Mouse (Mus musculus) liver, embryonic 16.5 days (tissue): ENCODE measurements around the gene Strada. TPM values are rescaled to one million over a fixed set of nuclear protein-coding genes. Genes with fewer than 3 reads are reported as not detected.

ENCODE experiments used
- ATAC-seq: fragments of 200-750 bp; cut with Nextera tagmentation; 2 replicates; pipeline ENCODE4 v1.8.0; 2017; ENCODE audit warnings: low read depth, mild to moderate bottlenecking, moderate number of reproducible peaks, moderate library complexity
- H3K27ac ChIP-seq: fragments of 300-500 bp; sonication (generic); 2 replicates; pipeline ENCODE4 v1.5.1; 2014; ENCODE audit warnings: mild to moderate bottlenecking, low read length
- H3K27me3 ChIP-seq: fragments of 300-500 bp; sonication (generic); 2 replicates; pipeline ENCODE4 v1.6.1; 2014; ENCODE audit warnings: low read depth, low read length, mixed read lengths; ENCODE audit not compliant: control insufficient read depth, insufficient read depth
- H3K36me3 ChIP-seq: fragments of 300-500 bp; sonication (generic); 2 replicates; pipeline ENCODE4 v1.6.1; 2014; ENCODE audit warnings: mild to moderate bottlenecking; ENCODE audit not compliant: control insufficient read depth, insufficient read depth
- H3K4me1 ChIP-seq: fragments of 300-500 bp; sonication (generic); 2 replicates; pipeline ENCODE4 v1.6.1; 2014; ENCODE audit warnings: low read depth, low read length, mixed read lengths; ENCODE audit not compliant: control insufficient read depth
- H3K4me2 ChIP-seq: fragments of 300-500 bp; sonication (generic); 2 replicates; pipeline ENCODE4 v1.6.1; 2014; ENCODE audit warnings: low read depth, low read length, mixed read lengths
- H3K4me3 ChIP-seq: fragments of 300-500 bp; sonication (generic); 2 replicates; pipeline ENCODE4 v1.5.1; 2014; ENCODE audit warnings: low read depth, mild to moderate bottlenecking, low read length
- H3K9ac ChIP-seq: fragments of 300-500 bp; sonication (generic); 2 replicates; pipeline ENCODE4 v1.6.1; 2014; ENCODE audit warnings: low read depth, low read length
- H3K9me3 ChIP-seq: fragments of 300-500 bp; sonication (generic); replicated peaks from 2 replicates; pipeline ENCODE4 v1.6.1; 2016; ENCODE audit warnings: low read length; ENCODE audit not compliant: control insufficient read depth
- WGBS: fragments of 180-500 bp; shearing (Covaris S2); extraction: QIAGEN DNeasy Blood & Tissue Kit; methylation state at CpG from one replicate; pipeline ENCODE4 v1.1.7; 2014; ENCODE audit not compliant: insufficient replicate concordance; 5-methylcytosine and 5-hydroxymethylcytosine counted together
- polyA plus RNA-seq: library from polyadenylated mRNA; unstranded; fragments of >200 nt; fragmentation: Nextera tagmentation; extraction: Ambion mirVana; gene quantifications from 2 replicates; pipeline ENCODE4 v1.2.1, GENCODE M21; 2015

Gene Strada
- polyA plus RNA-seq, 1 experiment from 2014 or later: 7.3 TPM

- ATAC-seq: peak; percentile 95
Observed at GRCm38 (mm10) chr11:106193371-106194154, 8.4 kb downstream of the Strada start.

GRCm38 (mm10) chr11:106192657-106193370 lies 9.2 kb downstream of the Strada start:
- no peaks in the 10 kb centered on the region for H3K9me3 ChIP-seq
- peak overlapping the region; percentile 81 for H3K4me3 ChIP-seq
- H3K4me1 ChIP-seq: peaks cover 22% of the 10 kb centered on the region
- H3K27me3 ChIP-seq: no peaks in the 10 kb centered on the region
- peak overlapping the region; percentile 95 for H3K27ac ChIP-seq
- peak overlapping the region; percentile 90 for H3K4me2 ChIP-seq
- H3K9ac ChIP-seq: peak overlapping the region; percentile 85
- ATAC-seq: peak; percentile 31
- 3% methylated on average over 19 of the region's 19 CpGs for WGBS
- H3K36me3 ChIP-seq: peaks cover 3% of the 10 kb centered on the region

More at GRCm38 (mm10) chr11:106193371-106194154, 8.4 kb downstream of the Strada start:
- Histone ChIP-seq H3K4me3 (peak overlapping the region; percentile 81), H3K9me3 (no peaks in the 10 kb centered on the region), H3K4me2 (peak overlapping the region; percentile 90), H3K27ac (peak overlapping the region; percentile 95), H3K4me1 (peaks cover 28% of the 10 kb centered on the region), H3K36me3 (peaks cover 10% of the 10 kb centered on the region), H3K9ac (peak overlapping the region; percentile 85), H3K27me3 (no peaks in the 10 kb centered on the region)
- WGBS: under 1% methylated on average over 44 of the region's 44 CpGs

DNA sequence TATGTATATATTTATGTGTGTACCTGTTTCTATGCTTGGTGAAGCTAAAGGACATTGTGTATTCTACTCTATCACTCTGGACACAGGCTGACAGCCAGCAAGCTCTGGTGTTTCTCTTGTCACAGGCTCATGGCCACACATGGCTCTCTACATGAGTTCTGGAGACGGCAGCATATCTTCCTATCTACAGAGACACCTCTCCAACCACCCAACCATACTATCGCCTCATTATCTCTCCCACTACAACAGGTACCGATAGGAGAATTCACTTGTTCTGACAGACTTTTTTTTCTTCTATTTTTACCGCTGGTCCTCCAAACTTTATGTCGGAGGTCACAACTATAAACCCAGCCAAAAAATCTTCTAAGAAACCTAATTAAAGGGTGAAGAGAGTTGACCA lies 9.7 kb downstream of the Strada start:
- Histone ChIP-seq H3K4me1 (peaks cover 22% of the 10 kb centered on the region), H3K9ac (peak overlapping the region; percentile 85), H3K27me3 (no peaks in the 10 kb centered on the region), H3K4me3 (peak overlapping the region; percentile 81), H3K9me3 (no peaks in the 10 kb centered on the region), H3K36me3 (no peaks in the 10 kb centered on the region; the same call in 1 of the 2 replicates), H3K4me2 (peak overlapping the region; percentile 90), H3K27ac (peak overlapping the region; percentile 95)
- WGBS: 29% methylated on average over 5 of the region's 5 CpGs
- ATAC-seq: no peak

DNA sequence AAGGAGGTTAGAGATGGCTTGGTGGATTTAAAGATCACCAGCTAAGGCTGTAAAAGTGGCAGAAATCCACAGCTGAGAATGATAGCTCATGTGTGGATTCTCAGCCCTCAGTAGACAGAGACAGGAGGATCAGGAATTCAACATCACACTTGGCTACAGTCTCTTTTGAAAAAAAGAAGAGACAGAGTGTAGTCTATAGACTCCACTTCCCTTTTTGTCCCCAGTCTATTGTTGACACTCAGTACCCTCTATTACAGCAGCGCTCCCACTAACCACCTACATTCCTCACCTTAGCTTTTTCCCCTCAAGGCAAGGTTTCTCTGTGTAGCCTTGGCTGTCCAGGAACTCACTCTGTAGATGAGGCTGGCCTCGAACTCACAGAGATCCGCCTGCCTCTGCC lies 10.3 kb downstream of the Strada start:
- Histone ChIP-seq H3K4me2 (peak overlapping the region; percentile 90; the same call in 1 of the 2 replicates), H3K36me3 (no peaks in the 10 kb centered on the region), H3K9ac (no peak overlapping the region; the same call in 1 of the 2 replicates), H3K9me3 (no peaks in the 10 kb centered on the region), H3K27ac (peak overlapping the region; percentile 95; the same call in 1 of the 2 replicates), H3K27me3 (no peaks in the 10 kb centered on the region), H3K4me3 (no peak overlapping the region), H3K4me1 (peaks cover 22% of the 10 kb centered on the region)
- no peak for ATAC-seq
- WGBS: 82% methylated on average over 3 of the region's 3 CpGs

DNA sequence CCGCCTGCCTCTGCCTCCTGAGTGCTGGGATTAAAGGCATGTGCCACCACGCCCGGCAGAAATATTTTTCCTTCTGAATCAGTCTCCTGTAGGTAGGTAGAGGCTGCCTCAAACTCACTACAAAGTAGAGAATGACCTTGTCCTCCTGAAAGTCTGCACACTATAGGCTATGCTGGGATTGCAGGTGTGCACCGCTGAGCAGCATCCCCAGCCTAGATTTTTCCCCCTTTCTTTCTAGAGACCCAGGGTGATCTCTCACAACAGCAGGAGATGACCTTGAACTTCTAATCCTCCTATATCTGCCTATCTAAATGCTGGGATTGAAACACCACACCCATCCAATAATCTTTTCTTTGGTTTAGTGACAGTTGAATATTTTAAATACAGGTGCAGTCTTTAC lies 14.6 kb downstream of the Strada start:
- 81% methylated on average over 4 of the region's 4 CpGs for WGBS
- ATAC-seq: no peak
- H3K27ac ChIP-seq: no peak overlapping the region

GRCm38 (mm10) chr11:106180449-106180801 lies 21.5 kb downstream of the Strada start:
- Histone ChIP-seq H3K27ac (no peak overlapping the region), H3K9ac (no peak overlapping the region), H3K4me1 (peaks cover 23% of the 10 kb centered on the region), H3K27me3 (no peaks in the 10 kb centered on the region), H3K36me3 (no peaks in the 10 kb centered on the region), H3K4me3 (no peak overlapping the region), H3K9me3 (no peaks in the 10 kb centered on the region), H3K4me2 (no peak overlapping the region)
- ATAC-seq: no peak
- 75% methylated on average over 2 of the region's 2 CpGs for WGBS

More for the DNA sequence above, 14.6 kb downstream of the Strada start:
- Histone ChIP-seq H3K27me3 (no peaks in the 10 kb centered on the region), H3K9me3 (no peaks in the 10 kb centered on the region), H3K4me3 (no peak overlapping the region), H3K4me2 (no peak overlapping the region), H3K4me1 (peaks cover 6% of the 10 kb centered on the region), H3K36me3 (no peaks in the 10 kb centered on the region), H3K9ac (no peak overlapping the region)

- Histone ChIP-seq H3K27ac (no peak overlapping the region), H3K4me2 (no peak overlapping the region), H3K9ac (no peak overlapping the region), H3K4me1 (peaks cover 25% of the 10 kb centered on the region), H3K36me3 (no peaks in the 10 kb centered on the region), H3K4me3 (no peak overlapping the region), H3K27me3 (no peaks in the 10 kb centered on the region), H3K9me3 (no peaks in the 10 kb centered on the region)
- WGBS: 66% methylated on average over 7 of the region's 7 CpGs
- no peak for ATAC-seq
Observed at GRCm38 (mm10) chr11:106179711-106180448, 22.1 kb downstream of the Strada start.

GRCm38 (mm10) chr11:106178036-106178782 lies 23.8 kb downstream of the Strada start:
- peak; percentile 94 for ATAC-seq
- 48% methylated on average over 5 of the region's 5 CpGs for WGBS
- Histone ChIP-seq H3K9me3 (no peaks in the 10 kb centered on the region), H3K4me3 (no peak overlapping the region), H3K4me2 (peak overlapping the region; percentile 34), H3K36me3 (no peaks in the 10 kb centered on the region), H3K27ac (peak overlapping the region; percentile 42; the same call in 1 of the 2 replicates), H3K27me3 (no peaks in the 10 kb centered on the region), H3K9ac (no peak overlapping the region), H3K4me1 (peaks cover 25% of the 10 kb centered on the region)
